In genomic region chr5:130927794-130928149, GRCm38 (mm10) we compare ENCODE assay signal across 15 mouse cellular contexts.
DNase-seq lines count a peak whose midpoint lies in the region; ATAC-seq and TF ChIP-seq lines count a peak whose summit lies in the region.
"Had no signal": no experiment of that assay in that cellular context is flagged by ENCODE, and none has a peak within 500 bp of the region (broad histone marks: within the 10 kb centered on the region; RNA-seq: fewer than 3 reads in every experiment).

No protein-coding gene starts in this region.

- no peak for TF ChIP-seq EP300 in stomach, postnatal 0 days (optimal IDR thresholded peaks at IDR 0.05)

- peak overlapping the region; percentile 33; the same call in 1 of the 2 replicates for H3K27ac ChIP-seq in layer of hippocampus, adult 2 months
- H3K27ac ChIP-seq in stomach, embryonic 15.5 days: no peak overlapping the region
- no peak overlapping the region for H3K27ac ChIP-seq in stomach, postnatal 0 days (replicated peaks)
- no peak overlapping the region for H3K27ac ChIP-seq in heart, embryonic 14.5 days (replicated peaks in 1 of 2; ENCODE audit: control insufficient read depth in 1 of 2, insufficient read depth in 1 of 2, low read depth in 2 of 2, low read length in 2 of 2)
- peak overlapping the region; percentile 29; the same call in 1 of the 2 replicates for H3K27ac ChIP-seq in limb, embryonic 15.5 days
- H3K27ac ChIP-seq: neural tube, embryonic 13.5 days had no signal

- H3K27me3 ChIP-seq in stomach, embryonic 15.5 days (replicated peaks): no peaks in the 10 kb centered on the region
- H3K27me3 ChIP-seq in stomach, postnatal 0 days (ENCODE audit: control insufficient read depth, insufficient read depth, low read length): no peaks in the 10 kb centered on the region
- no peaks in the 10 kb centered on the region for H3K27me3 ChIP-seq in heart, embryonic 14.5 days (ENCODE audit: control insufficient read depth, insufficient read depth, low read length)
- no peaks in the 10 kb centered on the region for H3K27me3 ChIP-seq in limb, embryonic 15.5 days
- H3K27me3 ChIP-seq: CH12.LX; neural tube, embryonic 13.5 days had no signal

- no peaks in the 10 kb centered on the region for H3K4me1 ChIP-seq in stomach, embryonic 15.5 days
- H3K4me1 ChIP-seq in stomach, postnatal 0 days (replicated peaks; ENCODE audit: control insufficient read depth, insufficient read depth): no peaks in the 10 kb centered on the region
- H3K4me1 ChIP-seq in heart, embryonic 14.5 days (ENCODE audit: control insufficient read depth in 2 of 2, insufficient read depth in 2 of 2, low read length in 2 of 2): no peaks in the 10 kb centered on the region
- peaks cover 15% of the 10 kb centered on the region for H3K4me1 ChIP-seq in limb, embryonic 15.5 days

- peak; percentile 60; the same call in 1 of the 2 replicates for ATAC-seq in stomach, embryonic 15.5 days (ENCODE audit: insufficient read depth, low FRiP score, low read depth)
- no peak for ATAC-seq in stomach, postnatal 0 days (ENCODE audit: low FRiP score, low TSS enrichment)
- ATAC-seq in heart, embryonic 14.5 days (ENCODE audit: insufficient number of reproducible peaks, insufficient read depth, low FRiP score, low read depth): peak; percentile 69
- no peak for ATAC-seq in limb, embryonic 15.5 days (ENCODE audit: insufficient number of reproducible peaks, low FRiP score, low TSS enrichment, low read depth)
- ATAC-seq: hindbrain, embryonic 16.5 days; midbrain, embryonic 16.5 days had no signal

- WGBS in stomach, embryonic 15.5 days: 54% methylated on average over 8 of the region's 8 CpGs
- WGBS in stomach, postnatal 0 days: 59% methylated on average over 8 of the region's 8 CpGs
- WGBS in heart, embryonic 14.5 days: 48% methylated on average over 8 of the region's 8 CpGs
- 55% methylated on average over 8 of the region's 8 CpGs for WGBS in limb, embryonic 15.5 days

- H3K4me2 ChIP-seq in stomach, embryonic 15.5 days: no peak overlapping the region
- no peak overlapping the region for H3K4me2 ChIP-seq in stomach, postnatal 0 days (replicated peaks; ENCODE audit: low read depth)
- H3K4me2 ChIP-seq in heart, embryonic 14.5 days (ENCODE audit: low read length): no peak overlapping the region
- no peak overlapping the region for H3K4me2 ChIP-seq in limb, embryonic 15.5 days
- H3K4me2 ChIP-seq: neural tube, embryonic 13.5 days had no signal

- no peaks in the 10 kb centered on the region for H3K9me3 ChIP-seq in stomach, embryonic 15.5 days
- H3K9me3 ChIP-seq in stomach, postnatal 0 days (ENCODE audit: control insufficient read depth, low read length): no peaks in the 10 kb centered on the region
- H3K9me3 ChIP-seq in heart, embryonic 14.5 days (ENCODE audit: control insufficient read depth, low read length): no peaks in the 10 kb centered on the region
- no peaks in the 10 kb centered on the region for H3K9me3 ChIP-seq in limb, embryonic 15.5 days
- H3K9me3 ChIP-seq: neural tube, embryonic 13.5 days had no signal

- no peak overlapping the region for H3K4me3 ChIP-seq in layer of hippocampus, adult 2 months
- no peak overlapping the region for H3K4me3 ChIP-seq in stomach, embryonic 15.5 days (replicated peaks)
- H3K4me3 ChIP-seq in stomach, postnatal 0 days (ENCODE audit: low read depth, low read length): no peak overlapping the region
- no peak overlapping the region for H3K4me3 ChIP-seq in heart, embryonic 14.5 days (ENCODE audit: control insufficient read depth in 1 of 2, insufficient read depth in 1 of 2, low read depth in 1 of 2, low read length in 2 of 2)
- no peak overlapping the region for H3K4me3 ChIP-seq in limb, embryonic 15.5 days
- H3K4me3 ChIP-seq: neural tube, embryonic 13.5 days had no signal

- DNase-seq in layer of hippocampus, adult 2 months (ENCODE audit: low spot score in 2 of 2): no peak
- DNase-seq in layer of hippocampus, postnatal 25 days (ENCODE audit: extremely low spot score in 1 of 2, low spot score in 1 of 2): no peak
- no peak for DNase-seq in stomach, postnatal 0 days (ENCODE audit: low spot score)
- no peak for DNase-seq in left cerebral cortex, adult 18-20 months (ENCODE audit: low spot score in 2 of 2)
- no peak for DNase-seq in thymus, postnatal 14 days
- DNase-seq: cerebellum, adult 18-20 months; gastrocnemius, postnatal 36 days; thymus, postnatal 36 days had no signal

- H3K36me3 ChIP-seq in stomach, embryonic 15.5 days: no peaks in the 10 kb centered on the region
- H3K36me3 ChIP-seq in stomach, postnatal 0 days (ENCODE audit: control insufficient read depth, insufficient read depth, low read length): no peaks in the 10 kb centered on the region
- no peaks in the 10 kb centered on the region for H3K36me3 ChIP-seq in heart, embryonic 14.5 days (ENCODE audit: control insufficient read depth, insufficient read depth, low read length)
- H3K36me3 ChIP-seq in limb, embryonic 15.5 days: no peaks in the 10 kb centered on the region
- H3K36me3 ChIP-seq: neural tube, embryonic 13.5 days had no signal

- TF ChIP-seq CTCF in layer of hippocampus, adult 2 months (conservative IDR thresholded peaks at IDR 0.05): no peak
- TF ChIP-seq CTCF in stomach, postnatal 0 days (IDR thresholded peaks at IDR 0.05; ENCODE audit: low read depth): no peak

- H3K9ac ChIP-seq in stomach, embryonic 15.5 days: no peak overlapping the region
- H3K9ac ChIP-seq in stomach, postnatal 0 days (ENCODE audit: low read length): no peak overlapping the region
- no peak overlapping the region for H3K9ac ChIP-seq in heart, embryonic 14.5 days (ENCODE audit: low read length)
- no peak overlapping the region for H3K9ac ChIP-seq in limb, embryonic 15.5 days
- H3K9ac ChIP-seq: neural tube, embryonic 13.5 days had no signal

Comparison
In these comparisons a context has a peak if more than half of its experiments do, and no peak if none do; other contexts are left out.
1. ATAC-seq: peak in stomach, embryonic 15.5 days (single experiment) and heart, embryonic 14.5 days (single experiment); none in stomach, postnatal 0 days (single experiment) and limb, embryonic 15.5 days (single experiment).
2. H3K27ac ChIP-seq: peak in layer of hippocampus, adult 2 months (single experiment) and limb, embryonic 15.5 days (single experiment); none in stomach, embryonic 15.5 days (single experiment), stomach, postnatal 0 days (single experiment) and heart, embryonic 14.5 days (0 of 2).